Mouse (Mus musculus): Measurements from ENCODE around the gene Gpc6.

The Gpc6 gene

GRCm38 (mm10) chr14:116924876-116925601 lies at the start of gene Gpc6:
Gene Gpc6 (plus strand): TSS chr14:116925315.
- DNase-seq: peak; percentile 92 to 94

DNA sequence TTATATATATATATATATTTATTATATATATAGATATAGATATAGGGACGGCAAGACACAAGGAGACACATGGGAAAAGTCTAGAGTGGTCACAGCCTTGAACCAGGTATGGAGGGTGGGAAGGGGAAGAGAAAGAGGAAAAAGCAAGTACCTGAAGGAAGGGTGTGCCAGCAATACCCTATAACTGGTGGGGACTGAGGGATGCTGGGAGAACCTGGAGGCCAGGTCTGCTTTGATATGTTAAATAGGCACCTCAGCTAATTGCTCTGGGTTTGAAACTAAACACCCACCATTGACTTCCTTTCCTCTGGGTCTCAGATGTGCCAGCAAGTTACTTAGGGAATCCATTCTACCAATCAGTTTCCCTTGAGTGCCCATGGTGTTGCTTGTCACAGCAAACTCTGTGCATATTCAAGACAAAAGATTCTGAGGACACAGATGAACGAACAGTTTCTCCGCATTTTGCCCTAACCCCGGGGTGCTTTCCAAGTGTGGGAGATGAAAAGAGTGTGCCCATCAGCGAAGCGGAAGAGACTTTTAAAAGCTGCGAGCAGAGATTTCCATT lies 42.6 kb upstream of the Gpc6 start:
- DNase-seq: no peak

DNA sequence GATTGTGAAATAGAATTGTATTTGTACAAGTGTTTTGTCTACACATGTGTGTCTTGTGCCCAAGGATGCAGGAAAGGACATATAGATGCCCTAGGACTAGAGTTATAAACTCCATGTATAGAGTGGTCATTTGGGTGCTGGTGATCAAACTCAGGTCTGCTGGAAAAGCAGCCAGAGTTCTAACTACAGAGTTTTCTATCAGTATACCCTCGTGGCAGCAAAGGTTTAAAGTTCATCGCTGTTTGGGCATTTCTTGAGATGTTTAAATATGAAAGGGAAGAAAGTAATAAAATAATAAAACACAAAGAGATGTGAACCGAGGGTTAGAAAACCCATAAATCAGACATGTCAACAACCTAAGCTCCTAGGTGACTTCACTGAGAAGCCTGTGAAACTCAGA lies 30.8 kb upstream of the Gpc6 start:
- DNase-seq: no peak

- no peak for DNase-seq
Measured at GRCm38 (mm10) chr14:116897971-116898370, 27.1 kb upstream of the Gpc6 start.

DNA sequence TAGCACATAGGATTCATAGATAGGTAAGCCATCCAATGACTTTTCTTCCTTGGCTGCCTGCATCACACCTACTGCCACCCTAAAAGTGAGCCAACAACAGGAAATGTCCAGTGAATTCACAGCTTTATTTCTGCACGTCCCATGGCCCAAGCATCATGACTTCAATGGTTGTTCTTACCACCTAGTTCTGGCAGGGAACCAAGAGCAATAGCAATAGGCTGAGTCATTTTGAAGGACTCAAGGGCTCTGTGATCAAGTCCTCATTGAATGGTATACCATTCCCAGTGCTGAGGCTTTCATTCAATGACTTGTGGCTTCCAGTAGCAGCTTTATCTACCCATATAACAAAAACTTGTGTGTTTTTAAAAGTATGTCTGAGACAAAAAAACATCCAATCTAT lies 13.3 kb upstream of the Gpc6 start:
- no peak for DNase-seq

- no peak for DNase-seq
Measured at GRCm38 (mm10) chr14:116916874-116917273, 8.2 kb upstream of the Gpc6 start.

DNA sequence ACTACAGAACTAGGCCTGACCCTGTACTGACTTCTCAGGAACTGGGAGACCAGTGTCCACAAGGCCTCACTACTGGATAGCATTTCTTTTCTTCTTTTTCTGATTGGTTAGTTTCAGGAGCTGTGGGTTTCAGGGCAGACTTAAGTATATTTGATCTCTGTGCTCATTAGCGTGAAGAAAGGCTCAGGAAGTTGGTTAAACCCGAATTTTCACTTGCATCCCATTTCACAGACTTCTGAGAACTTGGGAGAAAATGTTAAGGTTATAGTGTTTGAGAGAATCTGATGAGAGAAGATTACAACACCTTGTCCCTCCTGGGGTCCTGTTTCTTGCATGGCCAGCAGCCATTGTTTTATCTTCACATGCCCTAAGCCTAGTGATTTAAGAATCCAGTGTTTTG lies 849 bp upstream of the Gpc6 start:
- no peak for DNase-seq

GRCm38 (mm10) chr14:116925691-116926403 lies 732 bp downstream of the Gpc6 start:
- DNase-seq: peak; percentile 40 to 56

GRCm38 (mm10) chr14:116926404-116927171 lies 1.5 kb downstream of the Gpc6 start:
- peak; percentile 67 to 72 for DNase-seq

- no peak for DNase-seq
Measured at GRCm38 (mm10) chr14:116927341-116928315, 2.5 kb downstream of the Gpc6 start.

DNA sequence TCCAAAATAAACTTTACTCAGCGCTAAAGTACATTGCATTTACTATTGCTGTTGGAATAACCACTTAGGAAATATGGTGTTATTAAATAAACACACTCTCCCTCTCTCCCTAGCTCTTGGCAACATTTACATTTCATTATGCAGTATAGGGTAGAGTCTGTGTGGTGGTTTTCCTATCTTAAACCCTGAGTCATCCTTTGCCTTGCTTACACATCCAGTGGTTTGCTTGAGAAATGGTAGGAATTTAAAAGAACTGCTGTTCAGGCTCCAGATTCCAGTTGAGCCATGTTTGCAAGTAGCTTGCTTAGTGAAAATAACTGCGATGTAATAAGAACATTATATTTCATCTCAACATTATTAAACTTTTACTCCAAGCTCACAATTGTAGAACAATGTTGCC lies 3.3 kb downstream of the Gpc6 start:
- DNase-seq: no peak

GRCm38 (mm10) chr14:116928796-116929529 lies 3.8 kb downstream of the Gpc6 start:
- peak in 1 of 2 experiments; percentile 11 for DNase-seq

- DNase-seq: no peak
Measured at GRCm38 (mm10) chr14:116933825-116934224, 8.7 kb downstream of the Gpc6 start.

- DNase-seq: peak; percentile 25 to 27
Measured at GRCm38 (mm10) chr14:116937910-116938560, 12.9 kb downstream of the Gpc6 start.

DNA sequence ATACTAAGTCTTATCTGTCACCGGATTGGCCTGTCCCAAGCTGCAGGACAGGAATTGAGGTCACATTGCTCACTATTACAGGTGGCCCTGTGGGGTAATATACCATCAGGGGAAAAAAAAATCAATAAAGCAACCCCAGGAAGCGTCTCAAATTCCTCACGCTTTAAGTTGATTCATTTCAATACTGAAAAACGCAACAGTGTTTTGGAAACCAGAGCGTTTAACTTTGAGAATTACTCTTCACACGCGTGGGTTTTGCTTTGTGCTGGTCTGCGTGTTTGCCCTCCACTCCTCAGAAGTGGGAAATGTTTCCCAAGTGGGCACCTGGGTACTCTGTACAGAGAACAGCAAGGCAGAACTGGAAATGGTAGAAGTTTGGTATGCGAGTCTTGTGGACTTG lies 13.6 kb downstream of the Gpc6 start:
- no peak for DNase-seq

DNA sequence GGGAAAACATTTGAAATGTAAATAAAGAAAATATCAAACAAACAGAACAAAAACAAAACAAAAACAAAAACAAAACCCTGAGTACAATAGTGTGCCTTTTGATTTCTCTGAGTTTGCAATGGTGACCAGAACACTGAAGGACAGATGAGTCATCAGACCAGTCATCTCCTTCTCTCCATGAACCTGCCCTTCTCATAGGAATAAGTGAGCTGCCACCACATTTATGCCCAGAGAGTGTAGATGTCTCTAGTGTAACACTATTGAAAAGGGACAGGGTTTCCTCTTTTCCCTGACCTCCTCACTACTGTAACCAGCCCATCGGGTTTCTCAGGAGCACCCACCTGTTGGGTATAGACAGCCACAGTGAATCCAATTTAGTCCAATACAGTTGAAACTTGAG lies 14.4 kb downstream of the Gpc6 start:
- no peak for DNase-seq

- DNase-seq: no peak
Measured at GRCm38 (mm10) chr14:116941772-116942171, 16.7 kb downstream of the Gpc6 start.

- DNase-seq: no peak
Measured at GRCm38 (mm10) chr14:116943751-116944150, 18.6 kb downstream of the Gpc6 start.

DNA sequence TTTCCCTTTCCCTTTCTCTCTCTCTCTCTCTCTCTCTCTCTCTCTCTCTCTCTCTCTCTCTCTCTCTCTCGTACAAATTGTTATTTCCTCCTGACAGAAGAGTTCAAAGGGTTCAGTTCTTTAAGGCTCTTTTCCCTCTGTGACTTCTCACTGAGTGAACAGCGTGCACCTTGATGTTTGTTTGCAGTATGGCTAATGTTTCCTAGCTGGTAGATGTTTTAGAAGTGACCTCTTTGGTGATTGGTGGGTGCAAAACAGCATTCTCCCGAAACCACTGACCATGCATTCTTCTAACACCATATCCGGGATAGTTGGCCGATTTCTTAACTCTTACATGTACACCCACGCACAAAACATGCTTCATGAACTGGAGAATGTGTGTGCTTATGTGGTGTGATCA lies 20.9 kb downstream of the Gpc6 start:
- DNase-seq: no peak

DNA sequence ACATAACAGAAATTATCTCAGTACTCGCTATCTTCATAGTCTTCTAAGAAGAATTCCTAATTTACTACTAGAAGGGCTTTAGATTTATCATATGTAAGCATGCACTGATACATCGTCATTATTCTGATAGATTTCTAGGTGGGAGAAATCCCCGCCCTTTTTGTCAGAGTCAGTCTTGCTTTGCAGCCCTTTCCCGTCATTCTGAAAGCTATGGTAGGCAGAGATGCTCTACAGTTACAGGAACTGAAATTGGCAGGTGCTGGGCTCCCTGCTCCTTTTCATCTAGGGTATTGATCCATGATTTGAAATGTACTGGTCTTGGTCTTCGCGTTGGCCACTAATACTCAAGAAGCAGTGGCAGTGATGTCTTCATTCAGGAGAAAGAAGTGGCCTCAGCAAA lies 22.3 kb downstream of the Gpc6 start:
- no peak for DNase-seq

Measured in cerebellum, postnatal 14 days (tissue).